In genomic region chr2:34795426-34795825, GRCm38 (mm10) we compare ENCODE assay signal across 25 mouse cellular contexts. TPM values are rescaled to one million over a fixed set of nuclear protein-coding genes. Genes with fewer than 3 reads are reported as not detected.
A peak's percentile ranks its signal among the peaks of the same experiment; 100 is the strongest.
DNase-seq lines count a peak whose midpoint lies in the region; ATAC-seq and TF ChIP-seq lines count a peak whose summit lies in the region.
"Had no signal": no experiment of that assay in that cellular context is flagged by ENCODE, and none has a peak within 500 bp of the region (broad histone marks: within the 10 kb centered on the region; RNA-seq: fewer than 3 reads in every experiment).

No protein-coding gene starts in this region.

- H3K27me3 ChIP-seq in liver, postnatal 0 days (ENCODE audit: insufficient read depth, low read length), result no peaks in the 10 kb centered on the region
- H3K27me3 ChIP-seq: embryonic facial prominence, embryonic 13.5 days; embryonic facial prominence, embryonic 15.5 days; forebrain, embryonic 12.5 days; Patski had no signal

- DNase-seq in liver, postnatal 0 days, result peak; percentile 30
- no peak for DNase-seq in liver
- DNase-seq in testis, postnatal 10 days (ENCODE audit: low spot score), result no peak
- DNase-seq in layer of hippocampus, postnatal 25 days (ENCODE audit: extremely low spot score in 1 of 2, low spot score in 1 of 2), result no peak
- DNase-seq: adrenal gland, adult 8-10 months; adrenal gland, postnatal 14 days; adrenal gland, postnatal 36 days; cerebellum, adult 11-12 months; cerebellum, adult 2 months; cerebellum, adult 9-10 months; cerebellum, postnatal 10 days; cerebellum, postnatal 25 days had no signal

- no peak for ATAC-seq in liver, postnatal 0 days
- peak; percentile 36; the same call in 1 of the 2 replicates for ATAC-seq in erythroblast, adult 5-6 weeks (replicated peaks; ENCODE audit: low FRiP score, poor library complexity, severe bottlenecking)
- ATAC-seq: activated CD4-positive, CD25-positive, alpha-beta regulatory T cell, adult 4 months; forebrain, embryonic 14.5 days; forebrain, embryonic 16.5 days; Patski had no signal

- H3K9ac ChIP-seq in liver, postnatal 0 days (replicated peaks), result no peak overlapping the region
- H3K9ac ChIP-seq: embryonic facial prominence, embryonic 13.5 days; embryonic facial prominence, embryonic 15.5 days; forebrain, embryonic 12.5 days had no signal

- H3K4me2 ChIP-seq in liver, postnatal 0 days (ENCODE audit: low read depth, low read length), result no peak overlapping the region
- H3K4me2 ChIP-seq: embryonic facial prominence, embryonic 13.5 days; embryonic facial prominence, embryonic 15.5 days; forebrain, embryonic 12.5 days had no signal

- no peak for TF ChIP-seq CTCF in liver, postnatal 0 days (IDR thresholded peaks at IDR 0.05; ENCODE audit: low read depth)

- H3K4me1 ChIP-seq in liver, postnatal 0 days (ENCODE audit: insufficient read depth), result peaks cover 9% of the 10 kb centered on the region

- H3K27ac ChIP-seq in liver, postnatal 0 days (ENCODE audit: low read depth), result no peak overlapping the region
- H3K27ac ChIP-seq: embryonic facial prominence, embryonic 13.5 days; embryonic facial prominence, embryonic 15.5 days; forebrain, embryonic 10.5 days; forebrain, embryonic 12.5 days had no signal

- TF ChIP-seq EP300 in liver, postnatal 0 days (IDR thresholded peaks at IDR 0.05; ENCODE audit: low read depth), result peak; percentile 78

- peaks cover 9% of the 10 kb centered on the region for H3K36me3 ChIP-seq in liver, postnatal 0 days (replicated peaks; ENCODE audit: insufficient read depth, low read length)

- no peak overlapping the region for H3K4me3 ChIP-seq in liver, postnatal 0 days (ENCODE audit: low read depth, low read length)
- H3K4me3 ChIP-seq: embryonic facial prominence, embryonic 13.5 days; embryonic facial prominence, embryonic 15.5 days; forebrain, embryonic 10.5 days; forebrain, embryonic 12.5 days had no signal

- 85% methylated on average over 7 of the region's 7 CpGs for WGBS in liver, postnatal 0 days (ENCODE audit: insufficient replicate concordance)

- H3K9me3 ChIP-seq in liver, postnatal 0 days (ENCODE audit: low read length), result peaks cover 2% of the 10 kb centered on the region; the same call in 1 of the 2 replicates
- H3K9me3 ChIP-seq: embryonic facial prominence, embryonic 13.5 days; embryonic facial prominence, embryonic 15.5 days; forebrain, embryonic 10.5 days; forebrain, embryonic 12.5 days had no signal

RNA-seq across cellular contexts. Expression of gene Rabepk, which starts 4.3 kb away (rescaled TPM):
- 17.0 and 20.4 TPM in 2 replicates for polyA plus RNA-seq in liver, postnatal 0 days (2015; fragmentation: Nextera tagmentation; extraction: Ambion mirVana)
- 1.2 and 7.1 TPM in 2 replicates for total RNA-seq in erythroblast, adult 5-6 weeks (2015; ENCODE audit: low replicate concordance)
- total RNA-seq in erythroblast, adult 5-6 weeks (2017; ENCODE audit: low replicate concordance), result 10.1 and 10.2 TPM in 2 replicates
- 10 to 100 TPM; 29.6 to 34.6 TPM for total RNA-seq in layer of hippocampus, postnatal 25 days (2021)

RNA-seq across cellular contexts. Expression of gene Hspa5, which starts 23.7 kb away (rescaled TPM):
- 384 and 424 TPM in 2 replicates for polyA plus RNA-seq in liver, postnatal 0 days (2015; fragmentation: Nextera tagmentation; extraction: Ambion mirVana)
- 229 and 240 TPM in 2 replicates for total RNA-seq in erythroblast, adult 5-6 weeks (2015; ENCODE audit: low replicate concordance)
- total RNA-seq in erythroblast, adult 5-6 weeks (2017; ENCODE audit: low replicate concordance), result 904 and 907 TPM in 2 replicates
- total RNA-seq in layer of hippocampus, postnatal 25 days (2021), result 100 to 1,000 TPM; 220 to 358 TPM

RNA-seq across cellular contexts. Expression of gene Fbxw2, which starts 30.7 kb away (rescaled TPM):
- 36.1 and 38.3 TPM in 2 replicates for polyA plus RNA-seq in liver, postnatal 0 days (2015; fragmentation: Nextera tagmentation; extraction: Ambion mirVana)
- total RNA-seq in erythroblast, adult 5-6 weeks (2015; ENCODE audit: low replicate concordance), result 104 and 121 TPM in 2 replicates
- 178 and 181 TPM in 2 replicates for total RNA-seq in erythroblast, adult 5-6 weeks (2017; ENCODE audit: low replicate concordance)
- total RNA-seq in layer of hippocampus, postnatal 25 days (2021), result 10 to 100 TPM; 82.5 to 84.3 TPM

RNA-seq across cellular contexts. Expression of gene Gm34653, which starts 37.4 kb away (rescaled TPM):
- polyA plus RNA-seq in liver, postnatal 0 days (2015; fragmentation: Nextera tagmentation; extraction: Ambion mirVana), result 0.06 TPM in 1 of 2 replicates, not detected in the other
- total RNA-seq in erythroblast, adult 5-6 weeks (2015; ENCODE audit: low replicate concordance), result not detected in 2 replicates
- not detected in 2 replicates for total RNA-seq in erythroblast, adult 5-6 weeks (2017; ENCODE audit: low replicate concordance)
- not detected for total RNA-seq in layer of hippocampus, postnatal 25 days (2021)
- total RNA-seq: adrenal gland, adult 18-20 months; adrenal gland, postnatal 14 days; adrenal gland, postnatal 36 days had no signal
- polyA plus RNA-seq: activated CD4-positive, CD25-positive, alpha-beta regulatory T cell, adult 4 months; cerebellum, adult 2 months; cortical plate, adult 2 months; embryonic facial prominence, embryonic 11.5 days; forebrain, embryonic 10.5 days; forebrain, embryonic 12.5 days; forebrain, embryonic 14.5 days; forebrain, embryonic 16.5 days; frontal cortex, adult 2 months had no signal

RNA-seq across cellular contexts. Expression of gene Gapvd1, which starts 40.4 kb away (rescaled TPM):
- 37.1 and 39.0 TPM in 2 replicates for polyA plus RNA-seq in liver, postnatal 0 days (2015; fragmentation: Nextera tagmentation; extraction: Ambion mirVana)
- 308 and 329 TPM in 2 replicates for total RNA-seq in erythroblast, adult 5-6 weeks (2015; ENCODE audit: low replicate concordance)
- total RNA-seq in erythroblast, adult 5-6 weeks (2017; ENCODE audit: low replicate concordance), result 761 and 1,292 TPM in 2 replicates
- 100 to 1,000 TPM in 1 of 2 experiments, 10 to 100 TPM in 1; 96.2 to 104 TPM for total RNA-seq in layer of hippocampus, postnatal 25 days (2021)
